Mouse (Mus musculus) cerebellum, adult 2 months (tissue): Measurements from ENCODE around the gene Fermt3.

Experiments
- CTCF ChIP-seq: fragments of 200-500 bp; IDR thresholded peaks from 2 replicates; pipeline ENCODE4 v1.5.1; 2011; ENCODE audit warnings: low read depth, mild to moderate bottlenecking, control low read depth, low read length, moderate library complexity, borderline replicate concordance; ENCODE audit not compliant: insufficient read depth
- POLR2A ChIP-seq: fragments of 200-500 bp; IDR thresholded peaks from 2 replicates; pipeline ENCODE4 v1.6.1; 2011; ENCODE audit warnings: low read length, control low read depth, borderline replicate concordance; ENCODE audit not compliant: insufficient read depth

DNA sequence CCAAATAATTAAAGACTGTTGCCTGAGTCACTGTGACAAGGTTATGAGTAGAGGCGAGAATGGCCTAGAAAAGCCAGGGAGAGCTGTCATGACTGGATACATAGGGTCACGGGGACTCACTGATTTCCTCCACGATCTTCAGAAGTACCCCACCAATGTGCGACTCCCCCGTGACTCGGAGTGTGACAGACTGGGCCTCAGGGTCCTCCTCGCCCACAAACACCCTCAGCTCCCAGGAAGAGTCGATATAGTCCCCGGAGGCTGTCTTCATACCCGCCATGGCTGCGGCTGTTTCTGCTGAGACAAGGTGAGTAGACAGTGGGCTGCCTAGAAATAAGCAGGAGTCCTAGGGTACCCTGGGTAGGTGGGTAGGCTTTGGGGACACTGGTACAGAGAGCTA lies 723 bp downstream of the Fermt3 start:
- TF ChIP-seq CTCF (no peak), POLR2A (no peak)
